Mouse (Mus musculus) kidney, postnatal 25 days (tissue): Measurements from ENCODE around the gene Rhbg.

Experiments
- DNase-seq, 2 experiments: peaks; one replicate each; pipeline ENCODE4 v3.0.0; 2021; ENCODE audit warnings: mixed read lengths in 2 of 2

The Rhbg gene

DNA sequence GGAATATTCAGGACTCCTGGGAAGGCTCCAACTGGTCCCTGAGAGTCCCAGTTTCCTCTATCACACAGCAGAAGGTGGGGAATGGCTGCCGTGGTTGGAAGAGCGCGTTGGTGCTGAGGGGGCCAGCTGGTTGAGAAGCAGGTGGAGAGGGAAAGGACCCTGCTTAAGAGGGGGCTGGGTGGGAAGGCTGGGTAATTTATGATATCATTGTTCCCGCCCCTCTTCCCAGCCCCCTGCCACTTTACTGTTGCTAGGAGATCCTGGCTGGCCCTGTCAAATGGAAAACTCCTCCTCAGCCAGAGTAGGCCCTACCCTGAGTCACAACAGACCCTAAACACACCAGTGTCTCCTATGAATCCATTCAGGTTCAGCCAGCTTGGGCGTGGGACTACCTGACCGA lies 26.5 kb downstream of the Rhbg start:
- DNase-seq, result no peak

DNA sequence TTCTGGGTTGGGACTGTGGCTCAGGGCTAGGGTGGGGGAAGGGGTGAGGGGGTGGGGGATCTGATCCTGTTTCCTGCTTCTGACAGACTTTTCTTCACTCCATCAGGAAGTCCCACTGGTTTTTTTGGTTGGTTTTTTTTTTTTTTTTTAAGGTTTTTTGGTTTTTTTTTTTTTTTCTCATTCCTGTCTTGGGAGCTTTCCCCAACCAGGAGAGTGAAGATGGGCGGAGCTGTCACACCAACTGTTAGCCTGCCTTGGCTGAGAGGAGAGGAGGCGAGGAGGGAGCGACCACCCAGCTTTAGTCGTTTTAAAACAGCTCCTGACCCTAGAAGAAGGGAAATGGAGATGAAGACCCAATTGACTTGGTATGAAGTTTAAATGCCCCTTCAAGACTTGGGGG lies 27.2 kb downstream of the Rhbg start:
- DNase-seq, result no peak

DNA sequence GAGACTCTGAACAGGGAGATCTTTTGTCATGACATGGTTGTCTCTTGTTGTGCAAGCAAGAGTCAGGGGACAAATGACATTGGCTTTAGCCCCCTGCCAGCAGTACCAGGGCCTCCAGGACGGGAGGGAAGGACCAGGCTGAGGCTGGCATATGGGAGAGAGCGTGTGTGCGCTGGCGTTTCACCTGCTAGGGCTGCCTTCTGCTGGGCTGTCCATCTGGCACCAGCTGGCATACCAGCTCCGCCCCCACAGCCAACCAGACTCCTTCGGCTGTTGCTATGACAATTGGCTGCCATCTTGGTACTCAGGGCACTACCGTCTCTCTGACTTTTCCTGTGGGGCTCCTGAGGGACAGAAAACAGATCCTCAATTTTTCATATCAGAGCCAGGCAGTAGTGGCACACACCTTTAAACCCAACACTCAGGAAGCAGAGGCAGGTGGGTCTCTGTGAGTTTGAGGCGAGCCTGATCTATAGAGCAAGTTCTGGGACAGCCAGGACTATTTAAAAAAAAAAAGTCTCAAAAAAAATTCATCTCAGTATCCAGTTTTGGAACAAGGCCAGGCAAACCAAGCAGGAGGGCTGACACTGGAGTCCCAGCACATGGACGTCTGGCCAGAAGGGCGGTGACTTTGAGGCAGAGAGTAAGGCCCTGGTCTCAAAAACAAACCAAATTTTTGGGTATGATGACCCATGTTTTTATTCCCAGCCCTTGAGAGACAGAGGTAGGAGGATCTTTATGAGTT lies 28.2 kb downstream of the Rhbg start:
- no peak for DNase-seq

DNA sequence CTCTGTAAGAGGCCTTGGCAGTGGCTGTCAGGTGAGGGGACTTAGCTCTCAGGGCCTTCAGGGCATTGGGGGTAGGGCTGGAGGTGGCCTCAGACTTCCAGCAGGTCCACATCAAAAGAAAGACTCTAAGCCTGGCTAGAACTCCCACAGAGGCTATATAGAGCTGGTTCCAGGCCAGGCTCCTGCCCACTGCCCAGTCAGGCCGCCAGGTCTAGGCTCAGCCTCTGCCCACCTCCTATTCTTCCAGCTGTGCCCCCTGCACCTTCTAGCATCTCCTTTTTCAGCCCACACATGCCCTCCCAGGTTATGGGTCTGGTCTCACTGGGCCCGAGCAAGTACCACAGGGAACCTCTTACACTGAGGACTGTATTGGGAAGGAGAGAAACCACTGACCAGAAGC lies 29.6 kb downstream of the Rhbg start:
- no peak for DNase-seq

DNA sequence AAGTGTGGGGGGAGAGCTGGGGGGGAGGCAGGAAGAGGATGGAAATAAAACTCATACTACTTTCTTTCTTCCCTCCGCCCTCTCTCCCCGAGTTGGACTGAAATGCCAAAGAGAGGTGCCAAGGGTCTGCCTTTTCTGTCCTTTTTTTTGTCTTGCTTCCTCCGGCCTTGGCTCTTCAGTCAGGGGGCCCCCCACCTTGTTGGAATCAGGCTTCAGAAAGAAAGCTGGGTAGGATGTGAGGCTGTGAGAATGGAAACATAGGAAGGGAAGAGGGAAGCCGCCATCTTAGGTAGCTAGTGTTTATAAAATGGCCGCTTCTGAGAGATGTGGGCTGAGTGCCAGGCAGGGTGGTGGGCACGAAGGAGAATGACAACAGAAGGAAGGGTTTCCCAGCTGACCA lies 32.1 kb downstream of the Rhbg start:
- DNase-seq, result no peak

DNA sequence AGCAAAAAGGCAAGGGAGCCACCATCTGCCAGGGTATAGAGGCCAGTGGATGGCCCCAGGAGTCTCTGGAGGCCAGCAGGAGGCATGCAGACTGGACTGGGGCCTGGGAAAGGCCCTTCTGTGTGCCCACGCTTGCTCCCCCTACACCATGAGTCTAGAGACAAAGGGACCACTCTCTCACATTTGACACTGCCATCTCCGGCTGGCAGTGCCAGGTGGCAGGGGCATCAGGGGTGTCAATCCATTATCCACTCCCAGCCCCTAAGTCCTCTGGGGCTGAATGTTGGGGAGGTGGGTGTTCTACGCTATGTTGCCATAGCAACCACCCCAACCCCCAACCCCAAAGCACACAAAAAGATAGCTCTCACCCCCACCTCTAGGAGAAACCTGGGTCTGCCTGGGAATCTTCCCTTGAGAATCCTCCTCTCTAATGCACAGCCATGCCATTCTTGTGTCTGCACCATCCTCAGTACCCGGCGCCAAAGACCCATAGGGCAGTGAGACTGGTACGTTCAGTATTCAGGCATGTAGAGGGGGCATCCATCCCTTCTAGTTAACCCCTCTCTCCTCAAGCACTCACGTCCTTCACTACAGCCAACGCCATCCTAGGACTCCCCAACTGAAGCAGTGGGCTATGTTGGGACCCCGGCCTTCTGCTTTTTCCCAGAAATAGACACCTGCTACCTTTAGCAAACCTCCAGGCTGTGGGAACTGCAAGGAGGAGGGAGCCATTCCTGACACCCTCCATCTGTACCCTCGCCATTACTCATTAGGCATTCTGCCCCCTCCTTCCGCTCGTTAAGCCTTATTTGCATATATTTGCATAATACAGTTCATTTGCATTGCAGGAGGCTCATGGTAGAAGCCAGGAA lies 32.8 kb downstream of the Rhbg start:
- DNase-seq, result no peak

DNA sequence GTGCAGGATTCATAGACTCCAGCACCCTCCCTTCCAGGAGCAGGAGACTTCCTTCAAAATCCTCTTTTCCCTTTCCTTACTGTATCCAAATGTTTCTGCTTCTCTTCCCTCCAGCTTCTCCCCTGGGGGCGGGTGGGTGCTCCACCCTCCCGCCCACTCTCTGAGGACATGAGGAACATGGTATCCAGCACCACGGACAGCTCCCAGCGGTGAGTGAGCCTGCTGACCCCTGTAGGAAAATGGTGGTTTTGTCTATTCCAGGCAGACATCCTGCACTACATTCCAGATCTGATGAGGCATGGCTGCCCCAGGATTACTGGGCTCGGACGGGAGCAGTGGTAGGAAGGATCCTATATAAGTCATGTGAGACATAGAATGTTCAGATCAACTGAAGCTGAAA lies 33.7 kb downstream of the Rhbg start:
- peak; percentile 83 to 90 for DNase-seq

DNA sequence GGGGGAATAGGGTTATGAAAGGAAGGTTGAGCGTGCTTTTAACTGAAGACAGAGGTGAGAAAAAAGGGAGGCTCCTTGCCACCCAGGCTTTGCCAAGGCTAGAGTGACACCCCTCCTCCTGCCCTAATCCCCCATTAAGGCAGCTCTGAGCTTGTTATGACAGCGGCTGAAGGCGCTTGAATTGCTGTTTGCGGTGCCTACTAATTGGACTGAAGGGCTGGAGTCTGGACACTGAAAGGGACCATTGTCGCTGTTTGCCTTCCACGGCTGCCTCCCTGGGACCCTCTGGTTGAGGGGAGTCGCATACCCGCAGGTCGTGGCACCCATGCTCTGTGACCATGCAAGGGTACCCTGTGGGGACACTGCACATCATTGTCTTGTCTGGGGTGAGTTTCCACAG lies 34.6 kb downstream of the Rhbg start:
- DNase-seq, result no peak

DNA sequence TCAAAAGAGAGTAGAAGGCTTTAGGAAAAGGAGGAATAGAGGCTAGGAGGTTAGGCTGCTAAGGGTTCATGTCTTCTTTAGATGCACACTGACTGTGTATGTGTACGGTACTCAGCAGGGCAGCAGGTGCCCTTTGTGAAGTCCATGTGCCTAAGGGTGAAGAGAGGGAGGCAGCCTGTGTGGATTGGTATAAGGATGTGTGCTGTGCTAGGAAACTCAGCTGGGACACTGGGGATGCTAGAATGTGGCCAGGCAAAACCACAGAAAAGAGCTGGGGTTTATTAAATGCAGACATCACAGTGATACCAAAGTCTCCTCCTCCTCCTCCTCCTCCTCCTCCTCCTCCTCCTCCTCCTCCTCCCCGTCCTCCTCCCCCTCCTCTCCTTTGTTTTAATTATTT lies 36.8 kb downstream of the Rhbg start:
- DNase-seq, result no peak

DNA sequence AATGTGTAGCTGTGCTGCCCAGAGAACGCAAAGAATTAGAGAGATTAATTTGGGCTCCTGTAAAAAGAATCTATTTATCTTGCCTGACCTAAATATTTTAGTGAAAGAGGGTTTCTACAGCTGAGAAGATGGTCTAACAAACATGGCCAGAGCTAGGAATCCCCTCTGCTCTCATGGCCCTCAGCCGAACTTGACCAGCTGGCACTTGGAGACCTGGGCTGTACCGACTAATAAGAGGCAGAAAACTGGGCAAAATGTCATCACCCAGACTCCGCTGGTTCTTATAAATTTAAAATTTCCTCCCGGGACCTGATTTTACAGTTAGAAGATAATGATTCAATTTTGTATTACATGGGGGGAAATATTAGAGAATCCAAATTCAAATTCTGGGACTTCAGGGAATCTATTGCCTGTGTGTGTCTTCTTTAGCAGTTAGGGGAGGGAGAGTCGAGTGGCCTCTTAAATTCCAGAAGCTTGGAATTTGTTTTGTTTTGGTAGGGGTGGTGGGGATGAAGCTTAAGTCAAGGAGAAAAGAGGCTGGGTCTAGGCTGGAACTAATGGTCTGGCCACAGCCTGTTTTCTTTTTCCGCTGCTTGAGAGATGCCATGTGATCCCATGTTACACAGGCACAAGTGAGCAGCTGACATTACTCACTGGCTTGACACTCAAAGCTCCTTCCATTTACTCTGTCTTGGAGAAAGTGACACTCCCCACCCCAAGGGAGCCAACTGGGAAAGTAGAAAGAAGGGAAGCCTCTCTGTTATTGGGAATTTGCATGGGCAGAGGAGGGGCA lies 37.8 kb downstream of the Rhbg start:
- DNase-seq, result no peak

DNA sequence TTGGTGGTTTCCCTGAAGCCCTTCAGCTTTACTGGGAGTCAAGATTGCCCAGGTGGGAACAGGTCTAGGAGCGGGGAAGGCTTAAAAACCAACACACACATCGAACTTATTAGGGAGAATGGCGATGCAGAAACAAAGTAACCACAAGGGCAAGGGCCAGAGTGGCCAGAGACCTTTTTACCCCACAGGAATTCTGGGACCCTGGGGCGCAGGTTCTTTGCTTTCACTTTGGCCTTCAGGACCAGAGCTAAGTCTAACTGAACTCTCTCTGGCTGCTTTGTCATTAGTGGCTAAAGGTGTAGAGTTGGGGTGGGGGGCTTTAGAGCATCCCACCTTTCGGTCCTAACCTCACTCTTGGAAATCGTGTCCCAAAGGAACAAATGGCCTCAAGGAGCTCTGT lies 38.4 kb downstream of the Rhbg start:
- no peak for DNase-seq

DNA sequence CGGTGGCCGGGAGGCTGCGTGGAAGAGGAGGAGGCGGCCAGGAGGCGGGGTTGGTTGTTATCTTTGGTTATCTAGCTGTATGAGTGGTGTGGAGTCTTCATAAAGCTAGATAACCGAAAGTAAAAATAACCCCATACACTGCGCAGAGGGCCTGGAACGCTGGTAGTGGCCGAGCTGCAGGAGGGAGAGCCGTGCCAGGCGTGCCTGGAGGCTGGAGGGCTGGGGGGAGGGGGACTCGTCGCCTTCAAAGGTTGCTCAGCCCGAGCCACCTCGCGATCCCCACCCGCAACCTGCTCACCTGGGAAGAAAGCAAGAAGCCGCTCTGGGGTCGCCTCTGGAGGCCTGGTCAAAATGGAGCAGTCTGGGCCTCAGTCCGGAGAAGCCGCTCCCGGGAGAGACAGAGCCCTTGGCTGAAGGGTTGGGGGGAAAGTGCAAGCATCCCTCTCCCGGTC lies 38.9 kb downstream of the Rhbg start:
- DNase-seq, result no peak

DNA sequence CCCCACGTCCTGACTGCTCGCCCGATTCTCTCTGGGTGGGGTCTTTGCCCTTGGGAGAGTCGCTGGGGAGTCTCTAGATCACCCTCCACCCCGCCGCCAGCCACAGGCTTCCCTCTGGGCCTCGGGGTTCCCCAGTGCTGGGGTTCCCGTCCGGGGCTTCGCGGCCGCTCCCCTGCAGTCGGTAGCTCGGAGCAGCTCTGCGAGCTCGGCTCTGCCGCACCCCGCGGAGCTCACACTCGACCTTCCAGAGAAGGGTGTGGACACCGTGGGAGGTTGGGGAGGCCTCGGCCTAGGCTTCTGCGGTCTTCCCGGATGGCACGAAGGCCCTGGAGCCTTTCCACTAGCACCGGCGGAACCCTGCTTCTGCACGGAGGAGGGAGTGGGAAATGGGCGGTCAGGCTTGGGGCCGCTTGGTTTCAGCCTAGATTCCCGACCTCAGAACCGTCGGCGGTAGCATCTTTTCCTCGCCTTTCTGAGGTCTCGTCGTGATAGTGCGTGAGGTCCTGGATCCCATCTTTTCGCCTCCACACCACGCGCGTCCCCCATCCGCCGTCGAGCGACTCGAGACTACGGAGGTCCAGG lies 39.4 kb downstream of the Rhbg start:
- no peak for DNase-seq

DNA sequence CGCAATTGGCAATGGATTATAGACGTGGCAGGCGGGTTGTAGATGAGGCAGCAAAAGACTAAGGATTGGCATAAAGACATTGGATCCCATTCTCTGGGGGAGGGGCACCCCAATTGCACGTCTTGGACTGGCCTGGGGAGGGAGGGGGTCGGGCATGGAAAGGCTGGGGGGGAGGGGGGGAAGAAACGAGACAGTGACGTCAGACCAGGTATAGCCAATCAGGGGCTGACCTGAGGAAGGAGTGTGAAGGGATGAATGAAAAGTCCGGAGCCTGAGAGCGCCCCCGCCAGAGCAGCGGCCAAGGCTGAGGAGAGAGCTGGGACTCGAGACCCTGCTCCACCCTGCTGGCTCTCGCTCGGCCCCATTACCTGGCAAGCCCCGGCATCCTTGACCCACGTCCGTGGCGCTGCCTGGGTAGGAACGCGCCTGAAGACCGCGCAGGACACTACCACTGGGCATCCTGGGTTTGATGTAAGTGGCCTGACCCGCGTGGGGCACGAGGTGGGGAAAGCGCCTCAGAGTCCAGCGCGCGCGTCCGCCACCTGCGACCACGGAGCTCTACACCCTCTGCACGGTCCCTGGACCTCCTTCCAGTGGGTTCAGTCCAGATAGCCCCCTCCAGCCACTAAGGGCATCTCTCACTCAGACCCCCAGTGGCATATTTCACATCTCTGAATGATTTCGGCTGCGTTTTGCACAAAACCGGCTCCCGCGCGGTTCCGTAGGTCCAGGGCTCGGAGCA lies 40.1 kb downstream of the Rhbg start:
- DNase-seq, result no peak

DNA sequence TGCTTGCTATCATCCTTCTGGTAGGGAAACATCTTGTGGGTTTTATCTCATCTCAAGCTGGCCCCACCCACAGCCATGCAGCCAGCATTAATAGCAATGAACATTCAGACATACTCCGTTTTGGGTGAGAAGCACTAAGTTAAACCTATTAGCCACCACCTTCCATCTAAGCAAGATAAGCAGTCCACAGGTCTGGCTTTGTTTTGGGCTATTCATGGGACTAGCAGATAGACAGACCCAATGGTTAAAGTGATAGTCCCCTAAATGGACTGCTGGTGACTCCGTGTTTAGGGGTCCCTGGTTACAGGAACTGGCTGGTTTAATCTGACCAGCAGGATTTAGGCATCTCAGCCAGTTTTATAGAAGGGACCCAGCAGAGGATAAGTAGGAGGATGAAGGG lies 41.5 kb downstream of the Rhbg start:
- no peak for DNase-seq

DNA sequence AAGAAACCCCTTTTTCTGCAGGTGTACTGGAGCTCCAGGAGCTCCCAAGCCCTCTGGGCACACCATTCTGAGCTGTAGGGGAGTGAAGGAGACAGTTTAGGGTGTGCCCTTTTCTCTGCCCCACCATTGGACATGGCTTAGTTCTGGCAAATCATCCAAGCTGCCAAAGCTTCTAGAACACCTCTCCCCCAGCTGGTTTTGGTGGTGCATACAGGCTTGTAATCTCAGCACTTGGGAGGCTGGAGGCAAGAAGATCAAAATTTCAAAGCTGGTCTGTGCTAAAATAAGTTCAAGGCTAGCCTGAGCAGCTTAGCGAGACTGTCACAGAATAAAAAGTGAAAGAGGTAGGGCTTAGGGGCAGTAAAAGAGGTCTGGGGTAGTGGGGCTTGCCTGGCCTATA lies 42.2 kb downstream of the Rhbg start:
- DNase-seq, result no peak

DNA sequence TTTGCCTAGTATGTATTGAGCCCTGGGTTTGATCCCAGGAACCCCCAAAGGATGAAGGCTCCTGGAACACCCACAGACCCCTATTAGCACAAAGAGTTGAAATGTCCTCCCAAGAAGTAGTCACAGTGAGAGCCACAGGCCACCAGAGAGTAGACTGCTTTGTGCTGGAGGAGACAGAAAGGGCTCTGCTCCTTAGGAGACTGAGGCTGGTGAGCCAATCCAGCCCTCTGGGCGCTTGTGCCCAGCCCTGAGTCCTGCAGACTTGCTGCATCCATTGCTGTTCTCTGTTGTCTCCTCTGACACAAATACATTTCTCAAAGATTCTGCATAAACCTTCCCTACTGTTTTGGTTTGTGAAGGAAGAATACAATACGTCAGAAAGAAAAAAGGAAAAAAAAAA lies 43.6 kb downstream of the Rhbg start:
- no peak for DNase-seq

DNA sequence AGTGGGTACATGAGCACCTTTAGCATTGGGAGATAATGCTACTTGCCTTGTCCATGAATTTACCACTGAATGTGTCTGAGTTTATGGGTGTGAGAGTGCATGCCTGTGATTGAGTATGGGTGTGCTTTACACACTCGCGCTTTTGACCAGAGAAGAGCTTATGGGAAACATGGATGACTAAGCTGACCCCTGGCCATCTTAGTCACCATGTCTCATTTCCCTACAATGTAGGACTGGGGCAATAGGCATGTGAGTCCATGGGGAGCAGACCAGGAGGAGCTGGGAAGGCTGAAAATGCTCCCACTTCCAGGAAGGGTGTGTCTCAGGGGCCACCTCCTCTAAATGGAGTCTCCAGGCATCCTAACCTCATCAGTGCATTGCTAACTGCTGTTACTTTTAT lies 44.4 kb downstream of the Rhbg start:
- DNase-seq, result no peak

DNA sequence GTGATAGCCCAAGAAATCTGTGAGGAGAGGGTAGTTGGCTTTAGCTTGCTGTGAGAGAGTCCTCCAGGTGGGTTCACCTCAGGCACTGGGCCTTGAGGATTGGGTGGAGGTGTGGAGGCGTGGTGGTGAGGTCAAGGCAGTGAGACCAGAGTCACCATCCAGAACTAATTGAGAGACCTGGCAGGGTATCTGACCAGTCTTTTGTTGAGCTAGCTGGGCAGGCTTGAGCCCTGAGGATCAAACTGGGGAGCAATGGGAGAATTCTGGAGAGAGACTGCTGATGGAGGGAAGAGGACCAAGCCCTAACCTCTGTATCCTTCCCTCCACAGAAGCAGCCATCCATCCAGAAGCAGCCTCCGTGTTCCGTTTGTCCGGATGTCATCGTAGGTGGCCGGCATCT lies 45.2 kb downstream of the Rhbg start:
- no peak for DNase-seq

DNA sequence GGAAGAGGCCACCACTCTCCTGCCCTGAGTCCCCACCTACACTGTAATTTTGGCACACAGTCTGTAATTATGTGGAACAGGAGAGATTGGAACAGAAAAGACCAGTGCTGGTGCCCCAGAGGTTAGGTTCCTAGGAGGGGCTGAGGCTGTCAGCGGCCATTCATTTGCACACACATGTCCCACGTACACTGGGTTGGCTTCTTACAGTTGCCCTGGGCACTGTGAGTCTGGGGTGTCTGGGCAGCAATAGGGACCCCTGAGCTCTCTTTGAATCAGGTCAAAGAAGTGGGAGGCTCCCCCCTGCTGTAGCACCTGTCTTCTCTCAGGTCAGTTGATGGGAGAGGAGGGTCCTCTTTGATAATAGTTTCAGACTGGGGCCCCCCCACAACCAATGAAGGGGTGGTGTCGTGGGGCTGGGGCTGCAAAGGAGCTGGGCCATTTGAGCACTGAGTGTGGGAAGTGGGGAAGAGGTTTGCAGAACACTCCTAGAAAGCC lies 46.2 kb downstream of the Rhbg start:
- no peak for DNase-seq

DNA sequence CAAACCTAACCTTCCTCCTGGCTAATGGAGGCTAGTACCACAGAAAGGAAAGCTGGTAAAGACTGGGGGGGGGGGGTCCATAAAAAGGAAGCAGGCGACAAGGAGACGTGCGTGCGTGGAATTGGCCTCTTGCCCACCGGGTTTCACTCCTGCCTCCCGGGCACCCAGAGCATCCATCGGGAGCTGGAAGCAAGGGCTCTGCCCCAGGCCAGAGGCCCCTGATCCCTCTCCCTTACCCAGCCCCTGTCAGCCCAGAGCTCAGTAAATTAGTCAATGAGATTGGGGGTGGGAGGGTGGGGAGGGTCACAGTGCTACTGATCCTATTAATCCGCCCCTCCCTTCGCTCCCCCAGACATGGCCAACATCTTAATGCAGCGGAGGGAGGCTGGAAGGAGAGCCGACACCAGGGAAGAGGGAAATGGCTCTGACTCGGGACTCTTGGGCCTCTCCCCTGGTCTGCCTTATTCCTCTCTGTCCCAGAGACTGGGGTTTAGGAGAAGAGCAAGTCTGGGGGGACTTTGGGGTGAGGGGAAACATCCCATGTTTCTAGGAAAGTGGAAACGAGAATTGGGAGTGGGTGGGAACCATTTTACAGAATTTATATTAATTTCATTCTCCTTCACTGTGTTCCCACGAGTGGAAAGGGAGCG lies 46.9 kb downstream of the Rhbg start:
- DNase-seq, result no peak

DNA sequence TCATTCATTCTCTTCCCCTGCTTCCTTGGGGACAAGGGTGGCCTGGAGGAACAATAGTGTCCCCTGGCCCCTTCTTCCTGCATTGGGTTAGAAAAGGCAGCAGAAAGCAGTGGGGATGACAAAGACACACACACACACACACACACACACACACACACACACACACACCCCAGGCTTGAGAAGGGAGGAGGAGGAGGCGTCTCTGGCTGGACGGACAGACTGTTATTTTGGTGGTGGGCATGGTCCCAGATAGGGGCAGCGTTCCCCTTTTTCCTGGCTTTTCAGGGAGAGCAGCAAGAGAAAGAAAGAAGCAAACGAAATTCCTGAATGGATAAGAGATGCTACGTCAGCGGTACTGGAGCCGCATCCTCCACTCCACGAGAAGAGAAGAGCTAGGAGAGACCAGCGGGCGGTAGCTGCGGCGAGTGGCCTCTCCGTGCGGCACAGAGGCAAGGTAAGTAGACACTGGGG lies 47.6 kb downstream of the Rhbg start:
- no peak for DNase-seq
